Mouse (Mus musculus): Measurements from ENCODE around the gene Shroom3.

Shroom3 gene

DNA sequence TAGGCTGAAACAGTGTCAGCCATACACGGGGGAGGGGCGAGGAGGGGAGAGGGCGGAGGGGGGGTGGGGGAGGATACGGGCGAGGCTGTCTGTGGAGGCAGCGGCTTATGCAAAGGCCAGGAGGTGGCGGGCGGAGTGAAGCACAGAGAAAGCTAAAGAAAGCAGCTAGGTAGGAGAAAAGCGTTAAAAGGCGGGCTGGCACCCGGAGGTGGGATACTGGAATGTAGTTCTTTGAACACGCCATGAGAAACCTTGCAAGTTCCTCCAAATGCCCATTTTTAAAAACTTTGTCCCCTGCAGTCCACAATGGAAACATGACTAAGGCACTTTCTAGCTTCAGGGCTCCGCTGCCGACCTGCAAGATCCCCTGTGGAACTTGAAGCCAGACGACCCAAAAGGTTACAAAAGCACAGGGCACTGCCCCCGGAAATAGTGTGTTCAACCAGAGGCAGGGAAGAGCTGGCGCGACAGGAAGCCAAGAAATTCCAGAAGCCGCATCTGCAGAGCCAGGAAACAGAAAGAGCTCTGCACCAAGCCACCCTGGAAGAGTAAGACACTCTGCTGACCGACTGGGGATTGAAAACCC, 322.1 kb downstream of the Shroom3 start:
- DNase-seq (ENCODE audit: low read depth, low spot score), result peak; percentile 26

DNA sequence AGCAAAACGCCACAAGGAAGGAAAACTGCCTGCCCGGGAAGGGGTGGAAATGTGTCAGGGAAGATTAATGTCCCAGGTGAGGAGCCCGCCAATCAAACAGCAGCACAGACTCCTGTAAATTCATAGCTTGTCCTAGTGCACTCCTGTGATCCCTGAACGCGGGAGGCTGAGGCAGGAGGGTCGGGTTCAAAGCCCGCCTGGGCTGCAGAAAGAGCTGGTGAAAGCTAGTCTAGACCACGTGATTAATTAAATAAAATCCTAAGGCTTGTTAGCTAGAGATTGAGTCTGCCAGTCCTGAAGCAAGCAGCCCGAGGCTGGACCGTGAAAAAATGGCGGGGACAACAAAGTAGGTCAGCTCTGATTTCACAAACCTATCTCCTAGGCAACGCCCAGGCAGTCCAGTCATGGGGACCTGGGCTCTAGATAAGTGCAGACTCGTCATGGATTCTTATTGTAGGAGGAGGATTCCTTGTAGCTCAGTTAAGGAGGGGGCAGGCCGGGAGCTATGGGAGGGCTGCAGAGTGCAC, 322.6 kb downstream of the Shroom3 start:
- no peak for DNase-seq (ENCODE audit: low read depth, low spot score)

DNA sequence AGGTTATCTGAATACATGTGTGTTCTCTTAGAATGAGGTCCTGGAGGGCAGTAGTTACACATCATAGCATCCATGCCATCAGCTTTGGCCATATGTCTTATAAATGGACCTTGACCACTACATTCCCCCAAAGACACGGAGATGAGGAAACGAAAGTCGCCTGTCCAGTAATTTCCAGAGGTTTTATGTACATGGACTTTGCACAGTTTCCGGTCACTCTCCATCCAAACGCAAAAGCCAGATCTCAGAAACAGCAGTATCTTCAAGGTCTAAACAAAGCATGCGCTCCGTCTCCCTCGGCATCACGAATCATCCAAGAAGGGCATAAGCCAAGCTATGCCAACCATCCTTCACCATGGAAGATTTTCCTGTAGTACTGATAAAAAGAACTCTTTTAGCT, 325.0 kb downstream of the Shroom3 start:
- DNase-seq (ENCODE audit: low read depth, low spot score), result no peak
